Mouse (Mus musculus) kidney, adult 2 months (tissue): ENCODE data around the gene Apoa1.

Experiments used
- CTCF ChIP-seq: fragments of 200-500 bp; conservative IDR thresholded peaks from 2 replicates; pipeline ENCODE4 v1.5.1; 2011; ENCODE audit warnings: low read depth, mild to moderate bottlenecking, control low read depth, low read length, moderate library complexity, mixed read lengths; ENCODE audit not compliant: insufficient read depth, insufficient read length
- POLR2A ChIP-seq: fragments of 200-500 bp; IDR thresholded peaks from one replicate; pipeline ENCODE4 v1.6.1; 2011; ENCODE audit warnings: low read depth, low read length, control low read depth

- TF ChIP-seq CTCF (no peak; the same call in 1 of the 2 replicates), POLR2A (no peak)
These were observed at the start of gene Apoa1 for GRCm38 (mm10) chr9:46228491-46228890.
